ENCODE assay signal across 11 mouse cellular contexts in genomic region chr13:109446138-109446537, GRCm38 (mm10).
DNase-seq lines count a peak whose midpoint lies in the region; ATAC-seq lines count a peak whose summit lies in the region.
"Had no signal": no experiment of that assay in that cellular context is flagged by ENCODE, and none has a peak within 500 bp of the region (broad histone marks: within the 10 kb centered on the region; RNA-seq: fewer than 3 reads in every experiment).

No protein-coding gene starts in this region.

- no peak overlapping the region for H3K4me3 ChIP-seq in heart, embryonic 11.5 days (ENCODE audit: low read depth, low read length)
- peak overlapping the region; percentile 13; the same call in 1 of the 2 replicates for H3K4me3 ChIP-seq in neural tube, embryonic 13.5 days
- peak overlapping the region; percentile 12 for H3K4me3 ChIP-seq in megakaryocyte, embryonic 14.5 days (replicated peaks)

- no peaks in the 10 kb centered on the region for H3K36me3 ChIP-seq in heart, embryonic 11.5 days (ENCODE audit: control insufficient read depth, insufficient read depth, low read length)
- no peaks in the 10 kb centered on the region for H3K36me3 ChIP-seq in neural tube, embryonic 13.5 days
- no peaks in the 10 kb centered on the region for H3K36me3 ChIP-seq in megakaryocyte, embryonic 14.5 days (replicated peaks; ENCODE audit: low read length)

- DNase-seq in heart, adult 9 months (ENCODE audit: low spot score in 2 of 2): peak; percentile 16
- no peak for DNase-seq in neural tube, embryonic 10.5 days (ENCODE audit: extremely low spot score, low spot score)
- DNase-seq in right cerebral cortex, adult 18-20 months: no peak
- no peak for DNase-seq in adrenal gland, postnatal 10 days
- DNase-seq: adrenal gland, adult 2 months; left cerebral cortex, postnatal 4 days had no signal

- no peak overlapping the region for H3K9ac ChIP-seq in heart, embryonic 11.5 days (ENCODE audit: low read depth, low read length)
- H3K9ac ChIP-seq in neural tube, embryonic 13.5 days: no peak overlapping the region

- no peak overlapping the region for H3K27ac ChIP-seq in heart, embryonic 11.5 days (ENCODE audit: low read depth, low read length)
- H3K27ac ChIP-seq in neural tube, embryonic 13.5 days (replicated peaks): no peak overlapping the region

- H3K27me3 ChIP-seq in heart, embryonic 11.5 days (ENCODE audit: control insufficient read depth, insufficient read depth, low read length): no peaks in the 10 kb centered on the region
- no peaks in the 10 kb centered on the region for H3K27me3 ChIP-seq in neural tube, embryonic 13.5 days
- peaks cover 5% of the 10 kb centered on the region for H3K27me3 ChIP-seq in megakaryocyte, embryonic 14.5 days (replicated peaks)

- no peak for ATAC-seq in heart, embryonic 11.5 days (replicated peaks; ENCODE audit: insufficient number of reproducible peaks, low FRiP score, low TSS enrichment)
- ATAC-seq in neural tube, embryonic 13.5 days (ENCODE audit: low read depth): no peak
- ATAC-seq: CD4-positive, CD25-positive, alpha-beta regulatory T cell, adult 4 months; intestine, embryonic 16.5 days had no signal

- 85% methylated on average over 7 of the region's 7 CpGs for WGBS in heart, embryonic 11.5 days (ENCODE audit: insufficient replicate concordance)
- 79% methylated on average over 7 of the region's 7 CpGs for WGBS in neural tube, embryonic 13.5 days

- H3K4me2 ChIP-seq in heart, embryonic 11.5 days: no peak overlapping the region
- peak overlapping the region; percentile 73 for H3K4me2 ChIP-seq in neural tube, embryonic 13.5 days

- H3K4me1 ChIP-seq in heart, embryonic 11.5 days (ENCODE audit: control insufficient read depth, insufficient read depth, low read length): no peaks in the 10 kb centered on the region; the same call in 1 of the 2 replicates
- peaks cover 52% of the 10 kb centered on the region for H3K4me1 ChIP-seq in neural tube, embryonic 13.5 days (replicated peaks)
- peaks cover under 1% of the 10 kb centered on the region for H3K4me1 ChIP-seq in megakaryocyte, embryonic 14.5 days

- no peaks in the 10 kb centered on the region for H3K9me3 ChIP-seq in heart, embryonic 11.5 days (replicated peaks; ENCODE audit: control insufficient read depth, low read length)
- H3K9me3 ChIP-seq in neural tube, embryonic 13.5 days: peaks cover 4% of the 10 kb centered on the region; the same call in 1 of the 2 replicates
- peaks cover 2% of the 10 kb centered on the region for H3K9me3 ChIP-seq in megakaryocyte, embryonic 14.5 days

Comparison
In these comparisons a context has a peak if more than half of its experiments do, and no peak if none do; other contexts are left out.
1. DNase-seq: peak in heart, adult 9 months (2 of 2); none in neural tube, embryonic 10.5 days (single experiment), right cerebral cortex, adult 18-20 months (single experiment) and adrenal gland, postnatal 10 days (single experiment).